Mouse (Mus musculus): ENCODE results near the gene Lhpp. TPM values are rescaled to one million over a fixed set of nuclear protein-coding genes. Genes with fewer than 3 reads are reported as not detected.
A peak's percentile ranks its signal among the peaks of the same experiment; 100 is the strongest.

Lhpp gene
- polyA plus RNA-seq, 1 experiment from 2014 or later, result 9.3 TPM

GRCm38 (mm10) chr7:132730510-132730909, 120.1 kb downstream of the Lhpp start:
- H3K9me3 ChIP-seq (ENCODE audit: control insufficient read depth, low read length), result no peaks in the 10 kb centered on the region
- no peak overlapping the region for H3K4me3 ChIP-seq (ENCODE audit: low read depth, low read length)
- WGBS, result 85% methylated on average over 7 of the region's 7 CpGs
- no peak overlapping the region for H3K27ac ChIP-seq (replicated peaks)
- no peaks in the 10 kb centered on the region for H3K27me3 ChIP-seq (ENCODE audit: control insufficient read depth, insufficient read depth, low read length)
- no peak overlapping the region for H3K9ac ChIP-seq (ENCODE audit: low read length)
- DNase-seq (ENCODE audit: low spot score) (no peak), ATAC-seq (ENCODE audit: low FRiP score, low TSS enrichment) (no peak)
- H3K4me2 ChIP-seq (replicated peaks; ENCODE audit: low read depth), result no peak overlapping the region
- TF ChIP-seq CTCF (IDR thresholded peaks at IDR 0.05; ENCODE audit: low read depth) (no peak), EP300 (optimal IDR thresholded peaks at IDR 0.05) (no peak)
- peaks cover 5% of the 10 kb centered on the region for H3K4me1 ChIP-seq (replicated peaks; ENCODE audit: control insufficient read depth, insufficient read depth)
- no peaks in the 10 kb centered on the region for H3K36me3 ChIP-seq (ENCODE audit: control insufficient read depth, insufficient read depth, low read length)

DNA sequence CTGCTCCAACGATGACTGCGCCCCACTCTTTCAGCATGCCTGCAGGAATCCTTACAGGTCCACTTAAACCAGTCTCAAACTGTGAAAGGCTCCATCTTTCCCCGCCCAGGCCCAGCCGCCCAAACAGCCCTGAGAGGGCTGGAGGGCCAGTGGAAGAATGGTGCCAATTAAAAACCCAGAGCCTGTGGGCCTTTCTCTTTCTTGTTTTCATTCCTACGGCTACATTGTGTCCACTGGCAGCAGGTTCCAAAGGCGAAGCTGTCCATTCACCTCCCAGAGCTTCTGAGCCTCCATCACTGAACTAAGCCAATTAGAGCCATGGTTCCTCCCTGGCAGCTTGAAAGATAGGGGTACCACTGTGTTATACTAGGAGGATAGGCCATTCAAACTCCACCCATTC, 121.1 kb downstream of the Lhpp start:
- Histone ChIP-seq H3K27me3 (ENCODE audit: control insufficient read depth, insufficient read depth, low read length) (no peaks in the 10 kb centered on the region), H3K4me2 (replicated peaks; ENCODE audit: low read depth) (no peak overlapping the region), H3K36me3 (ENCODE audit: control insufficient read depth, insufficient read depth, low read length) (no peaks in the 10 kb centered on the region), H3K9me3 (ENCODE audit: control insufficient read depth, low read length) (no peaks in the 10 kb centered on the region), H3K4me3 (ENCODE audit: low read depth, low read length) (no peak overlapping the region), H3K9ac (ENCODE audit: low read length) (no peak overlapping the region), H3K4me1 (replicated peaks; ENCODE audit: control insufficient read depth, insufficient read depth) (peaks cover 12% of the 10 kb centered on the region), H3K27ac (replicated peaks) (no peak overlapping the region)
- DNase-seq (ENCODE audit: low spot score) (no peak), ATAC-seq (ENCODE audit: low FRiP score, low TSS enrichment) (no peak)
- TF ChIP-seq EP300 (optimal IDR thresholded peaks at IDR 0.05) (no peak), CTCF (IDR thresholded peaks at IDR 0.05; ENCODE audit: low read depth) (no peak)
- WGBS, result 79% methylated on average over 6 of the region's 6 CpGs

- H3K27ac ChIP-seq (replicated peaks), result no peak overlapping the region
- no peak overlapping the region for H3K9ac ChIP-seq (ENCODE audit: low read length)
- no peaks in the 10 kb centered on the region for H3K36me3 ChIP-seq (ENCODE audit: control insufficient read depth, insufficient read depth, low read length)
- no peak for TF ChIP-seq EP300 (optimal IDR thresholded peaks at IDR 0.05)
- TF ChIP-seq CTCF (IDR thresholded peaks at IDR 0.05; ENCODE audit: low read depth), result no peak
- WGBS, result 81% methylated on average over 6 of the region's 6 CpGs
- ATAC-seq (ENCODE audit: low FRiP score, low TSS enrichment), result no peak
- no peaks in the 10 kb centered on the region for H3K9me3 ChIP-seq (ENCODE audit: control insufficient read depth, low read length)
- no peak for DNase-seq (ENCODE audit: low spot score)
- H3K4me2 ChIP-seq (replicated peaks; ENCODE audit: low read depth), result no peak overlapping the region
- H3K4me3 ChIP-seq (ENCODE audit: low read depth, low read length), result no peak overlapping the region
- no peaks in the 10 kb centered on the region for H3K27me3 ChIP-seq (ENCODE audit: control insufficient read depth, insufficient read depth, low read length)
- peaks cover 12% of the 10 kb centered on the region for H3K4me1 ChIP-seq (replicated peaks; ENCODE audit: control insufficient read depth, insufficient read depth)
Measured at GRCm38 (mm10) chr7:132732136-132732789, 121.8 kb downstream of the Lhpp start.

DNA sequence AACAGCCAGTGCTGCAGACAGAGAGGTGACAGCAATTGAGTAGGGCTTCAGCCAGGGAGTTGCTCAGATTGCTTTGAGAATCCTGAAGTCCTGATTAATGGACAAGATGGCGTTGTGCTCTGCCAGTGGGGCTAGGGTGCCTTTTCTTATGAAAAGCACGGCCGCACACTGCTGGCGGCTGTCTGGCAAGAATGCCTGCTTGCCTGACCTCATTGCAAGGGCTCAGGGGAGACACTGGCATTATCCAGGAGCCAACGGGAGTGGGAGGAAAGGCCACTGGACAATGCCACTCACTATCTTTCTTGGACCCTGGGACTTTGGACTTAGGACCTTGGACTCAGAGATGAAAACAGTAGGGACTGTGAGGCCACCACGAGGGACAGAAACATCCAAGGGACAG, 123.1 kb downstream of the Lhpp start:
- ATAC-seq (ENCODE audit: low FRiP score, low TSS enrichment), result no peak
- Histone ChIP-seq H3K4me1 (replicated peaks; ENCODE audit: control insufficient read depth, insufficient read depth) (peaks cover 12% of the 10 kb centered on the region), H3K9me3 (ENCODE audit: control insufficient read depth, low read length) (no peaks in the 10 kb centered on the region), H3K27me3 (ENCODE audit: control insufficient read depth, insufficient read depth, low read length) (no peaks in the 10 kb centered on the region), H3K27ac (replicated peaks) (no peak overlapping the region), H3K36me3 (ENCODE audit: control insufficient read depth, insufficient read depth, low read length) (no peaks in the 10 kb centered on the region), H3K4me2 (replicated peaks; ENCODE audit: low read depth) (no peak overlapping the region), H3K4me3 (ENCODE audit: low read depth, low read length) (no peak overlapping the region), H3K9ac (ENCODE audit: low read length) (no peak overlapping the region)
- TF ChIP-seq EP300 (optimal IDR thresholded peaks at IDR 0.05), result no peak
- no peak for TF ChIP-seq CTCF (IDR thresholded peaks at IDR 0.05; ENCODE audit: low read depth)
- no peak for DNase-seq (ENCODE audit: low spot score)
- WGBS, result 75% methylated on average over 6 of the region's 6 CpGs

DNA sequence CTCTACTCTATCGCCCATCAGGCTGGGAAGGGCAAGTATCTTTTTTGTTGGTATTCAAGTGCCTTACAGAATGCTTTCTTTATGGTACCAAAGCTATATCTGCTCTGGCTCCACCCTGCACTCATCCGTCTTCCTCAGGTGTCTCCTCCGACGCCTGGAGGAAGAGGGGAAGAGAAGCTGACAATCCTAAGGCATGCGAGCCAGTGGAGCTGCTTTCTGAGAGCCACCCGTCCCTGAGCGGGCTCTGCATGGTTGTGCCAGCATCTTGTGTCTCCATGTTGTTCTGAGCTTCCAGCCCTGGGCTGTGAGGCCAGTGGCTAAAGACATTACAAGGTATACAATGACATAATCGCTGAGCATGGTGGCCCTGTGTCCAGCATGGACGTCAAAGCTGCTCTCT, 123.8 kb downstream of the Lhpp start:
- Histone ChIP-seq H3K27me3 (ENCODE audit: control insufficient read depth, insufficient read depth, low read length) (no peaks in the 10 kb centered on the region), H3K4me1 (replicated peaks; ENCODE audit: control insufficient read depth, insufficient read depth) (peaks cover 12% of the 10 kb centered on the region), H3K9ac (ENCODE audit: low read length) (no peak overlapping the region), H3K4me3 (ENCODE audit: low read depth, low read length) (no peak overlapping the region), H3K4me2 (replicated peaks; ENCODE audit: low read depth) (no peak overlapping the region), H3K36me3 (ENCODE audit: control insufficient read depth, insufficient read depth, low read length) (no peaks in the 10 kb centered on the region), H3K27ac (replicated peaks) (no peak overlapping the region), H3K9me3 (ENCODE audit: control insufficient read depth, low read length) (no peaks in the 10 kb centered on the region)
- DNase-seq (ENCODE audit: low spot score) (no peak), ATAC-seq (ENCODE audit: low FRiP score, low TSS enrichment) (no peak)
- 83% methylated on average over 9 of the region's 9 CpGs for WGBS
- TF ChIP-seq CTCF (IDR thresholded peaks at IDR 0.05; ENCODE audit: low read depth) (no peak), EP300 (optimal IDR thresholded peaks at IDR 0.05) (no peak)

- Histone ChIP-seq H3K9me3 (ENCODE audit: control insufficient read depth, low read length) (no peaks in the 10 kb centered on the region), H3K9ac (ENCODE audit: low read length) (no peak overlapping the region), H3K4me3 (ENCODE audit: low read depth, low read length) (no peak overlapping the region), H3K27ac (replicated peaks) (peak overlapping the region; percentile 79; the same call in 1 of the 2 replicates), H3K27me3 (ENCODE audit: control insufficient read depth, insufficient read depth, low read length) (no peaks in the 10 kb centered on the region), H3K4me2 (replicated peaks; ENCODE audit: low read depth) (no peak overlapping the region), H3K4me1 (replicated peaks; ENCODE audit: control insufficient read depth, insufficient read depth) (peaks cover 8% of the 10 kb centered on the region), H3K36me3 (ENCODE audit: control insufficient read depth, insufficient read depth, low read length) (no peaks in the 10 kb centered on the region)
- 28% methylated on average over 5 of the region's 5 CpGs for WGBS
- ATAC-seq (ENCODE audit: low FRiP score, low TSS enrichment) (peak; percentile 64), DNase-seq (ENCODE audit: low spot score) (peak; percentile 61)
- TF ChIP-seq CTCF (IDR thresholded peaks at IDR 0.05; ENCODE audit: low read depth) (peak; percentile 75), EP300 (optimal IDR thresholded peaks at IDR 0.05) (no peak)
Measured at GRCm38 (mm10) chr7:132735145-132735544, 124.7 kb downstream of the Lhpp start.
